Mouse (Mus musculus): ENCODE measurements at regions not wholly inside any gene's neighbourhood (a gene's known extent, or its start where the extent isn't known, plus 50 kb on each side); places are given as distances from the start of the nearest gene placed in this dataset.

GRCm38 (mm10) chr3:156252256-156252861, 309.2 kb upstream of the Negr1 start:
- no peak overlapping the region for H3K4me2 ChIP-seq (ENCODE audit: low read depth, low read length, severe bottlenecking)
- H3K27me3 ChIP-seq (ENCODE audit: control insufficient read depth, insufficient read depth, low read length), result no peaks in the 10 kb centered on the region
- DNase-seq (ENCODE audit: low spot score), result no peak
- H3K36me3 ChIP-seq (ENCODE audit: control insufficient read depth, insufficient read depth, low read length), result no peaks in the 10 kb centered on the region
- no peak overlapping the region for H3K4me3 ChIP-seq (ENCODE audit: low read depth, low read length)
- 91% methylated on average over 6 of the region's 6 CpGs for WGBS
- no peak overlapping the region for H3K9ac ChIP-seq (ENCODE audit: low read length)
- H3K4me1 ChIP-seq (replicated peaks; ENCODE audit: control insufficient read depth, insufficient read depth, low read length), result no peaks in the 10 kb centered on the region
- H3K9me3 ChIP-seq (ENCODE audit: control insufficient read depth, low read length), result no peaks in the 10 kb centered on the region
- ATAC-seq (replicated peaks; ENCODE audit: low FRiP score), result no peak
- H3K27ac ChIP-seq (ENCODE audit: low read depth, low read length), result no peak overlapping the region

GRCm38 (mm10) chr3:156253172-156253934, 308.2 kb upstream of the Negr1 start:
- Histone ChIP-seq H3K9ac (ENCODE audit: low read length) (no peak overlapping the region), H3K4me3 (ENCODE audit: low read depth, low read length) (no peak overlapping the region), H3K9me3 (ENCODE audit: control insufficient read depth, low read length) (no peaks in the 10 kb centered on the region), H3K36me3 (ENCODE audit: control insufficient read depth, insufficient read depth, low read length) (no peaks in the 10 kb centered on the region), H3K4me1 (replicated peaks; ENCODE audit: control insufficient read depth, insufficient read depth, low read length) (no peaks in the 10 kb centered on the region), H3K27ac (ENCODE audit: low read depth, low read length) (no peak overlapping the region), H3K4me2 (ENCODE audit: low read depth, low read length, severe bottlenecking) (no peak overlapping the region), H3K27me3 (ENCODE audit: control insufficient read depth, insufficient read depth, low read length) (no peaks in the 10 kb centered on the region)
- DNase-seq (ENCODE audit: low spot score), result peak; percentile 46
- 77% methylated on average over 7 of the region's 7 CpGs for WGBS
- peak; percentile 50; the same call in 1 of the 2 replicates for ATAC-seq (replicated peaks; ENCODE audit: low FRiP score)

GRCm38 (mm10) chr3:156256719-156257118, 304.9 kb upstream of the Negr1 start:
- no peaks in the 10 kb centered on the region for H3K27me3 ChIP-seq (ENCODE audit: control insufficient read depth, insufficient read depth, low read length)
- no peaks in the 10 kb centered on the region for H3K9me3 ChIP-seq (ENCODE audit: control insufficient read depth, low read length)
- H3K36me3 ChIP-seq (ENCODE audit: control insufficient read depth, insufficient read depth, low read length), result no peaks in the 10 kb centered on the region
- WGBS, result 95% methylated on average over 7 of the region's 7 CpGs
- DNase-seq (ENCODE audit: low spot score) (no peak), ATAC-seq (replicated peaks; ENCODE audit: low FRiP score) (no peak)
- H3K4me3 ChIP-seq (ENCODE audit: low read depth, low read length), result no peak overlapping the region
- H3K4me2 ChIP-seq (ENCODE audit: low read depth, low read length, severe bottlenecking), result no peak overlapping the region
- no peaks in the 10 kb centered on the region for H3K4me1 ChIP-seq (replicated peaks; ENCODE audit: control insufficient read depth, insufficient read depth, low read length)
- H3K27ac ChIP-seq (ENCODE audit: low read depth, low read length), result no peak overlapping the region
- no peak overlapping the region for H3K9ac ChIP-seq (ENCODE audit: low read length)

GRCm38 (mm10) chr3:156264654-156265053, 296.9 kb upstream of the Negr1 start:
- ATAC-seq (replicated peaks; ENCODE audit: low FRiP score), result no peak
- Histone ChIP-seq H3K4me2 (ENCODE audit: low read depth, low read length, severe bottlenecking) (no peak overlapping the region), H3K4me1 (replicated peaks; ENCODE audit: control insufficient read depth, insufficient read depth, low read length) (no peaks in the 10 kb centered on the region), H3K9ac (ENCODE audit: low read length) (no peak overlapping the region), H3K36me3 (ENCODE audit: control insufficient read depth, insufficient read depth, low read length) (no peaks in the 10 kb centered on the region), H3K9me3 (ENCODE audit: control insufficient read depth, low read length) (no peaks in the 10 kb centered on the region), H3K27me3 (ENCODE audit: control insufficient read depth, insufficient read depth, low read length) (no peaks in the 10 kb centered on the region), H3K4me3 (ENCODE audit: low read depth, low read length) (no peak overlapping the region), H3K27ac (ENCODE audit: low read depth, low read length) (no peak overlapping the region)
- DNase-seq (ENCODE audit: low spot score), result no peak
- 90% methylated on average over 6 of the region's 6 CpGs for WGBS

GRCm38 (mm10) chr3:156267727-156268126, 293.9 kb upstream of the Negr1 start:
- no peak for ATAC-seq (replicated peaks; ENCODE audit: low FRiP score)
- no peaks in the 10 kb centered on the region for H3K4me1 ChIP-seq (replicated peaks; ENCODE audit: control insufficient read depth, insufficient read depth, low read length)
- no peaks in the 10 kb centered on the region for H3K9me3 ChIP-seq (ENCODE audit: control insufficient read depth, low read length)
- H3K4me3 ChIP-seq (ENCODE audit: low read depth, low read length), result no peak overlapping the region
- no peak overlapping the region for H3K27ac ChIP-seq (ENCODE audit: low read depth, low read length)
- no peak for DNase-seq (ENCODE audit: low spot score)
- WGBS, result 77% methylated on average over 4 of the region's 4 CpGs
- H3K36me3 ChIP-seq (ENCODE audit: control insufficient read depth, insufficient read depth, low read length), result no peaks in the 10 kb centered on the region
- no peak overlapping the region for H3K9ac ChIP-seq (ENCODE audit: low read length)
- H3K27me3 ChIP-seq (ENCODE audit: control insufficient read depth, insufficient read depth, low read length), result no peaks in the 10 kb centered on the region
- no peak overlapping the region for H3K4me2 ChIP-seq (ENCODE audit: low read depth, low read length, severe bottlenecking)

- Histone ChIP-seq H3K27me3 (ENCODE audit: control insufficient read depth, insufficient read depth, low read length) (no peaks in the 10 kb centered on the region; the same call in 1 of the 2 replicates), H3K9ac (ENCODE audit: low read length) (no peak overlapping the region), H3K36me3 (ENCODE audit: control insufficient read depth, insufficient read depth, low read length) (no peaks in the 10 kb centered on the region), H3K4me2 (ENCODE audit: low read depth, low read length, severe bottlenecking) (no peak overlapping the region), H3K9me3 (ENCODE audit: control insufficient read depth, low read length) (no peaks in the 10 kb centered on the region), H3K27ac (ENCODE audit: low read depth, low read length) (no peak overlapping the region), H3K4me1 (replicated peaks; ENCODE audit: control insufficient read depth, insufficient read depth, low read length) (no peaks in the 10 kb centered on the region; the same call in 1 of the 2 replicates), H3K4me3 (ENCODE audit: low read depth, low read length) (no peak overlapping the region)
- DNase-seq (ENCODE audit: low spot score) (no peak), ATAC-seq (replicated peaks; ENCODE audit: low FRiP score) (no peak)
- WGBS, result 66% methylated on average over 3 of the region's 3 CpGs
Observed at GRCm38 (mm10) chr3:156299984-156300770, 261.4 kb upstream of the Negr1 start.

- no peak for ATAC-seq (replicated peaks; ENCODE audit: low FRiP score)
- H3K36me3 ChIP-seq (ENCODE audit: control insufficient read depth, insufficient read depth, low read length), result no peaks in the 10 kb centered on the region
- H3K4me2 ChIP-seq (ENCODE audit: low read depth, low read length, severe bottlenecking), result no peak overlapping the region
- H3K4me3 ChIP-seq (ENCODE audit: low read depth, low read length), result no peak overlapping the region
- H3K4me1 ChIP-seq (replicated peaks; ENCODE audit: control insufficient read depth, insufficient read depth, low read length), result no peaks in the 10 kb centered on the region; the same call in 1 of the 2 replicates
- H3K9me3 ChIP-seq (ENCODE audit: control insufficient read depth, low read length), result no peaks in the 10 kb centered on the region
- no peaks in the 10 kb centered on the region; the same call in 1 of the 2 replicates for H3K27me3 ChIP-seq (ENCODE audit: control insufficient read depth, insufficient read depth, low read length)
- no peak overlapping the region for H3K27ac ChIP-seq (ENCODE audit: low read depth, low read length)
- WGBS, result 89% methylated on average over 1 of the region's 1 CpGs
- H3K9ac ChIP-seq (ENCODE audit: low read length), result no peak overlapping the region
- no peak for DNase-seq (ENCODE audit: low spot score)
Observed at GRCm38 (mm10) chr3:156301302-156301701, 260.3 kb upstream of the Negr1 start.

GRCm38 (mm10) chr3:156301745-156302144, 259.8 kb upstream of the Negr1 start:
- Histone ChIP-seq H3K9me3 (ENCODE audit: control insufficient read depth, low read length) (no peaks in the 10 kb centered on the region), H3K9ac (ENCODE audit: low read length) (no peak overlapping the region), H3K36me3 (ENCODE audit: control insufficient read depth, insufficient read depth, low read length) (no peaks in the 10 kb centered on the region), H3K4me3 (ENCODE audit: low read depth, low read length) (no peak overlapping the region), H3K27me3 (ENCODE audit: control insufficient read depth, insufficient read depth, low read length) (no peaks in the 10 kb centered on the region; the same call in 1 of the 2 replicates), H3K4me2 (ENCODE audit: low read depth, low read length, severe bottlenecking) (no peak overlapping the region), H3K4me1 (replicated peaks; ENCODE audit: control insufficient read depth, insufficient read depth, low read length) (no peaks in the 10 kb centered on the region; the same call in 1 of the 2 replicates), H3K27ac (ENCODE audit: low read depth, low read length) (no peak overlapping the region)
- ATAC-seq (replicated peaks; ENCODE audit: low FRiP score) (no peak), DNase-seq (ENCODE audit: low spot score) (no peak)
- 78% methylated on average over 3 of the region's 3 CpGs for WGBS
